Comparison of ENCODE assay signal across 20 mouse cellular contexts in the genomic region with DNA sequence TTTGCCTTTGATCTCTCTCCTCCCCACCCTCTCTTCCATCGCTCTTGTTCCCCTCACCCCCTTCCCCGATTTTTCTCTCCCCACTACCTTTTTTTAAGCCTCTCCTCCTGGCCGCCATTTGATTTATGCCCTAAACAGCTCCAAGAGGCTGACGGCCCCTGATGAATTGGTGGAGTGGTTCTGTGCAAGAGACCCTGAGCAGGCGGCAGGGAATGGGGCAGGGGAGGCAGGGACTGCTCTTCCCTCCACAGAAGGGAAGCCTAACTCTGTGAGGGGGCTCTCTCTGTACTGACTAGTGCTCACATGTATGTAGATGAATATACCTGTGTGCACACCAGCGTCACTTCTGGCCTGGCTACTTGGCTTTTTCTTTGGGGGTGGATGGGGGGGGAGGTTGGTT. TPM values are rescaled to one million over a fixed set of nuclear protein-coding genes. Genes with fewer than 3 reads are reported as not detected.
DNase-seq lines count a peak whose midpoint lies in the region; ATAC-seq and TF ChIP-seq lines count a peak whose summit lies in the region.
"Had no signal": no experiment of that assay in that cellular context is flagged by ENCODE, and none has a peak within 500 bp of the region (broad histone marks: within the 10 kb centered on the region; RNA-seq: fewer than 3 reads in every experiment).

No protein-coding gene starts in this region.

- WGBS in lung, embryonic 14.5 days, result 7% methylated on average over 6 of the region's 6 CpGs
- 20% methylated on average over 6 of the region's 6 CpGs for WGBS in limb, embryonic 11.5 days

- H3K36me3 ChIP-seq in lung, embryonic 14.5 days (ENCODE audit: insufficient read depth), result no peaks in the 10 kb centered on the region
- no peaks in the 10 kb centered on the region for H3K36me3 ChIP-seq in limb, embryonic 11.5 days (ENCODE audit: control insufficient read depth, insufficient read depth, low read length)
- H3K36me3 ChIP-seq: embryonic facial prominence, embryonic 15.5 days; forebrain, embryonic 15.5 days; heart, embryonic 12.5 days had no signal

- H3K9ac ChIP-seq in lung, embryonic 14.5 days, result no peak overlapping the region
- 0 out of 2 replicates have a peak overlapping the region, but pooled peaks have one; percentile 17 for H3K9ac ChIP-seq in limb, embryonic 11.5 days (ENCODE audit: low read length)
- H3K9ac ChIP-seq: embryonic facial prominence, embryonic 15.5 days; forebrain, embryonic 15.5 days; heart, embryonic 12.5 days had no signal

- no peak for TF ChIP-seq CTCF in lung, embryonic 14.5 days (IDR thresholded peaks at IDR 0.05; ENCODE audit: low read depth)

- H3K4me3 ChIP-seq in lung, embryonic 14.5 days (ENCODE audit: low read depth, low read length), result no peak overlapping the region
- H3K4me3 ChIP-seq in limb, embryonic 11.5 days (ENCODE audit: low read depth, low read length), result no peak overlapping the region
- H3K4me3 ChIP-seq: embryonic facial prominence, embryonic 15.5 days; erythroblast, embryonic 14.5 days; forebrain, embryonic 15.5 days; heart, adult 2 months; heart, embryonic 12.5 days had no signal

- no peaks in the 10 kb centered on the region for H3K27me3 ChIP-seq in lung, embryonic 14.5 days (ENCODE audit: insufficient read depth, low read length)
- H3K27me3 ChIP-seq in limb, embryonic 11.5 days (ENCODE audit: control insufficient read depth, insufficient read depth, low read length), result no peaks in the 10 kb centered on the region
- H3K27me3 ChIP-seq: embryonic facial prominence, embryonic 15.5 days; forebrain, embryonic 15.5 days had no signal

- no peaks in the 10 kb centered on the region for H3K9me3 ChIP-seq in lung, embryonic 14.5 days (ENCODE audit: low read depth, low read length)
- no peaks in the 10 kb centered on the region for H3K9me3 ChIP-seq in limb, embryonic 11.5 days (ENCODE audit: control insufficient read depth, low read length)
- H3K9me3 ChIP-seq: embryonic facial prominence, embryonic 15.5 days; forebrain, embryonic 15.5 days had no signal

- peak; percentile 78; the same call in 1 of the 2 replicates for ATAC-seq in lung, embryonic 14.5 days (ENCODE audit: insufficient read depth)
- no peak for ATAC-seq in limb, embryonic 11.5 days (ENCODE audit: insufficient number of reproducible peaks, low FRiP score, low TSS enrichment, low read depth)
- no peak for ATAC-seq in megakaryocyte-erythroid progenitor cell, adult 5-6 weeks (replicated peaks; ENCODE audit: low FRiP score, low TSS enrichment, poor library complexity, severe bottlenecking)
- no peak for ATAC-seq in erythroid progenitor cell, adult 5-6 weeks (replicated peaks; ENCODE audit: low FRiP score, poor library complexity, severe bottlenecking)
- ATAC-seq: forebrain, embryonic 15.5 days; hindbrain, embryonic 16.5 days; inflammation-experienced regulatory T-cells, adult 6 months had no signal

- peak overlapping the region; percentile 38 for H3K4me2 ChIP-seq in lung, embryonic 14.5 days
- H3K4me2 ChIP-seq in limb, embryonic 11.5 days (ENCODE audit: low read depth, severe bottlenecking), result no peak overlapping the region
- H3K4me2 ChIP-seq: embryonic facial prominence, embryonic 15.5 days; forebrain, embryonic 15.5 days; heart, embryonic 12.5 days had no signal

- peak; percentile 32 for DNase-seq in lung, embryonic 14.5 days
- DNase-seq in lung, postnatal 25 days (ENCODE audit: low spot score), result no peak
- peak; percentile 49 for DNase-seq in embryo, embryonic 11 days
- DNase-seq in limb, embryonic 11.5 days (ENCODE audit: low spot score), result peak; percentile 50
- DNase-seq in kidney, adult 11 months, result no peak
- DNase-seq: adrenal gland, adult 8-10 months; adrenal gland, postnatal 36 days; cerebellum, adult 11 months; cerebellum, adult 8-10 months; cerebellum, postnatal 14 days; gastrocnemius, postnatal 14 days; heart, adult 2 months had no signal

- H3K4me1 ChIP-seq in lung, embryonic 14.5 days (ENCODE audit: insufficient read depth), result peaks cover 5% of the 10 kb centered on the region; the same call in 1 of the 2 replicates
- peaks cover 7% of the 10 kb centered on the region for H3K4me1 ChIP-seq in limb, embryonic 11.5 days (ENCODE audit: control insufficient read depth, insufficient read depth, low read length)
- H3K4me1 ChIP-seq: embryonic facial prominence, embryonic 15.5 days; forebrain, embryonic 15.5 days had no signal

- no peak overlapping the region for H3K27ac ChIP-seq in lung, embryonic 14.5 days (ENCODE audit: low read depth)
- no peak overlapping the region for H3K27ac ChIP-seq in limb, embryonic 11.5 days (replicated peaks; ENCODE audit: low read depth, low read length)
- H3K27ac ChIP-seq: embryonic facial prominence, embryonic 15.5 days; forebrain, embryonic 15.5 days; heart, adult 2 months had no signal

RNA-seq across cellular contexts. Expression of a gene that starts 49.0 kb away (rescaled TPM):
- 23.0 and 26.9 TPM in 2 replicates for polyA plus RNA-seq in lung, embryonic 14.5 days (2014; fragmentation: Nextera tagmentation; extraction: Ambion mirVana)
- polyA plus RNA-seq in limb, embryonic 11.5 days (2014; fragmentation: Nextera tagmentation; extraction: Ambion mirVana), result 22.5 and 24.2 TPM in 2 replicates
- 21.3 and 57.4 TPM in 2 replicates for total RNA-seq in megakaryocyte-erythroid progenitor cell, adult 5-6 weeks (2014; fragmentation: Nextera tagmentation)
- total RNA-seq in megakaryocyte-erythroid progenitor cell, adult 5-6 weeks (2017), result 24.7 and 33.2 TPM in 2 replicates
- total RNA-seq in erythroid progenitor cell, adult 5-6 weeks (2015; ENCODE audit: low replicate concordance), result 2.9 TPM in 1 of 2 replicates, not detected in the other
- 3.9 and 4.5 TPM in 2 replicates for total RNA-seq in erythroid progenitor cell, adult 5-6 weeks (2017; ENCODE audit: low replicate concordance)

Comparison
In these comparisons a context has a peak if more than half of its experiments do, and no peak if none do; other contexts are left out.
1. DNase-seq: peak in lung, embryonic 14.5 days (single experiment), embryo, embryonic 11 days (single experiment) and limb, embryonic 11.5 days (single experiment); none in lung, postnatal 25 days (single experiment) and kidney, adult 11 months (single experiment).
2. RNA of a gene that starts 49.0 kb away (total RNA-seq): 21.3 to 57.4 TPM in megakaryocyte-erythroid progenitor cell, adult 5-6 weeks; 2.9 to 4.5 TPM in erythroid progenitor cell, adult 5-6 weeks; every median in the first group is over 4 times any median in the second.